Mouse (Mus musculus) splenic B cell, adult 2 months (primary cell): ENCODE data around the gene Draxin.
A peak's percentile ranks its signal among the peaks of the same experiment; 100 is the strongest.

Source experiments
- DNase-seq: peaks from one replicate; pipeline ENCODE4 v3.0.0-alpha.2; 2011; ENCODE audit warnings: low read depth, low spot score
- H3K27me3 ChIP-seq: 2 replicates; pipeline ENCODE4 v1.6.1; 2012; ENCODE audit warnings: mild to moderate bottlenecking, low read length, moderate library complexity, mixed read lengths; ENCODE audit not compliant: control insufficient read depth, poor library complexity, insufficient read depth, severe bottlenecking
- H3K36me3 ChIP-seq: 2 replicates; pipeline ENCODE4 v1.6.1; 2012; ENCODE audit warnings: mild to moderate bottlenecking, low read length, moderate library complexity, mixed read lengths; ENCODE audit not compliant: control insufficient read depth, poor library complexity, insufficient read depth, severe bottlenecking

The Draxin gene

GRCm38 (mm10) chr4:148089166-148089565 is 41.3 kb downstream of the Draxin start:
- no peak for DNase-seq
- H3K36me3 ChIP-seq: no peaks in the 10 kb centered on the region
- no peaks in the 10 kb centered on the region for H3K27me3 ChIP-seq

DNA sequence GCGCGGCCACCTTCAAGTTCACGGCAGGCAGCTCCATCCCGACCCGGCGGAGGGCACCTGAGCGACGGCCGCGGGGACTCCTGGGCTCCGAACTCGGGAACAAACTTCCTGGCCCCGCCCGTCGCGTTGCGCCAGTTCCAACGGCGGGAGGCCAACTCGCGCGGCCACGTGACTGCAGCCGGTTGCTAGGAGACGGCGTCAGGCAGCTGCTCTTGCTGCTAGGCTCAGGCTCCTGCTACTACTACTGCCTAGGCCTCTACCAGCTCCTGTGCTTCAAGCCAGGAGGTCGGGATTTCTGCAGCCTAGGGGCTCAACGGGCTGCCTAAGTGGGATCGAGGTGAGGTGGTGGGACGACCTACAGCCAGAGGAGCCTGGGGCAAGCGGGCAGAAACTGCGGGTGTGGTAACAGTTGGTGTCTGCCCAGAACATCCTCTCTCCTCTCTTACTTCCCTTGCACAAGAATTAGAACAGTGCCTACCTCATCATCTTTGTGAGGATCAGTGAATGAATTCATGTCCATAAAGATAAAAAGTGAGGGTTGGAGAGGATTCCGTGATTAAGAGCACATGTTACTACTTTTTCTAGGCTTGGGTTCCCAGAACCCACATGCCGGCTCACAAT is 42.5 kb downstream of the Draxin start, which contains the start of gene Agtrap:
Gene Agtrap, minus strand, starts transcription at position 125 of the 621 bp plus-strand sequence.
- Histone ChIP-seq H3K36me3 (no peaks in the 10 kb centered on the region), H3K27me3 (no peaks in the 10 kb centered on the region)
- peak; percentile 88 for DNase-seq

GRCm38 (mm10) chr4:148087091-148087906 is 43.2 kb downstream of the Draxin start:
- H3K27me3 ChIP-seq: no peaks in the 10 kb centered on the region
- H3K36me3 ChIP-seq: no peaks in the 10 kb centered on the region
- DNase-seq: no peak

DNA sequence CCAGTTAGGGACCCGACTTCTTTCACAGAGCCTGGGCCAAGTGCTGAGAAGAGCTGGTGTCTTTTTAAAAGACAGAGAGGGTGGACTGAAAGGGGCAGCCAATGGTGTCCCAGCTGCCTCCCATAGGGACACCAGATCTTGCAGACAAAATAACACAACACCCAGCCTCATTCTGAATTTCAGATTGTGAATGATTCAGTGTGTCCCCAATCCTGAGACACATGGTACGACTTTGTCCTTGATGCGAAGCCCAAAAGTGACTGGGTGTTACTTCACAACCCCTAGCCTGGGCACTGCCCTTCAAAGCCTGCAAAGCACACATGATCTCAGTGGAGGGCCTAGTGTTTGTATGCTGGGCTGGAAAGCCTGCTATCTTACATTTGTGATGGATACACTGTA is 44.6 kb downstream of the Draxin start:
- DNase-seq: no peak
- no peaks in the 10 kb centered on the region for H3K36me3 ChIP-seq
- no peaks in the 10 kb centered on the region for H3K27me3 ChIP-seq

- DNase-seq: no peak
These were observed 45.2 kb downstream of the Draxin start for GRCm38 (mm10) chr4:148085131-148085906.

GRCm38 (mm10) chr4:148084261-148084714 is 46.2 kb downstream of the Draxin start:
- no peaks in the 10 kb centered on the region for H3K27me3 ChIP-seq
- H3K36me3 ChIP-seq: peaks cover 2% of the 10 kb centered on the region
- no peak for DNase-seq

More at GRCm38 (mm10) chr4:148085131-148085906, 45.2 kb downstream of the Draxin start:
- H3K27me3 ChIP-seq: no peaks in the 10 kb centered on the region
- no peaks in the 10 kb centered on the region for H3K36me3 ChIP-seq

DNA sequence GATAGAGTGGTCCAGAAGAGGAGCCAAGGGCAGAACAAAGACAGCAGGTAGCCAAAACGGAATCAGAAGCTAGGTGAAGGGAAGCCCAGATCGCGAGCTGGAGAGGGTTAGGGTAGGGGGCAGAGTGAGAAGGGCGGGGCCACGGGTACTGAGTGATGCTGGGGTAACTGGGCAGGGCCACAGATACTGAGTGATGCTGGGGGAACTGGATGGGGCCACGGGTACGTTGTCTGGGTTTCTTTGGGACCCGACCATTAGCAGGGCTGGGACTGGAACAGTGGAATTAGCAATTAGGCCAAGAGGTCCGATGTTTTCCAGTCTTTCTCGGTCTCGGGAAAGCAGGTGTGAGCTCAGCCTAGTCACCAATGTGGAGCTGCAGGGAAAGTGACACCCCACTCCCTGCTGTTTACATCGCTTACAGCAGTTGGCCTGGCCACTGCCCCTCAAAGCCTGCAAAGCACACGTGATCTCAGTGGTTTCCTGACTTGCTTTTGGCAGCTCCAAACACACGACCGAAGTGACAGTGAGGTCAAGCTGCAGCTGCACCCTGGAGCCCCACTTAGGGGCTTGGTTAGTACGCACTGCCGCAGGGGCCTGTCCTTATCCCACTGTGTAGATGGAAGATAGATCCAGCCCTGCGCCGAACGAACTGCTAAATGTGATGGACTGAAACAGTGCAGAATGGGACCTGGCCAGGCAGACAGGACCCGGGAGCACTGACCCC is 47.2 kb downstream of the Draxin start:
- no peak for DNase-seq
- H3K36me3 ChIP-seq: peaks cover 2% of the 10 kb centered on the region
- no peaks in the 10 kb centered on the region for H3K27me3 ChIP-seq

GRCm38 (mm10) chr4:148082257-148083044 is 48.0 kb downstream of the Draxin start:
- Histone ChIP-seq H3K36me3 (peaks cover 2% of the 10 kb centered on the region), H3K27me3 (no peaks in the 10 kb centered on the region)
- DNase-seq: peak; percentile 73

DNA sequence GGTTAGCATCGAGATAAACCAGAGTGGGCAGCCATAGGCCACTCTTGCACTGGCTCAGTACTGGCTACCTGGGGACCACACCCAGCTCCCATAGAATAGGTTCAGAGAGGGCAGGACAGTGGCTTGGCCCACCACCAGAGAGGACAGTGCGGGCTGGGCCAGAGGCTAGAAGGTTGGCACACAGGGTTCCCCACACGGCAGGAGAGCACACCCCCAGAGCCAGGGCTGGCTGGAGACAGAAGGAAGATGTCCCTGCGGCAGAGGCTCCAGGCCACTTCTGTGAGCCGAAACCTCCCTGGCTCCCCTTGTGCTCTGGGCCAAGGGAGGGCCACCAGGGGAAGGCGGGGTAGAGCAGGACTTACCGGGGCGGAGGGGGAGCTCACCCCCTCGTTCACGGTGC is 49.3 kb downstream of the Draxin start:
- no peak for DNase-seq
- peaks cover 2% of the 10 kb centered on the region for H3K36me3 ChIP-seq
- H3K27me3 ChIP-seq: no peaks in the 10 kb centered on the region

GRCm38 (mm10) chr4:148080597-148080973 is 49.9 kb downstream of the Draxin start:
- Histone ChIP-seq H3K27me3 (no peaks in the 10 kb centered on the region), H3K36me3 (peaks cover 2% of the 10 kb centered on the region)
- no peak for DNase-seq

- DNase-seq: no peak
- H3K36me3 ChIP-seq: peaks cover 2% of the 10 kb centered on the region
- no peaks in the 10 kb centered on the region for H3K27me3 ChIP-seq
These were observed 50.4 kb downstream of the Draxin start for GRCm38 (mm10) chr4:148079944-148080596.

- peaks cover 2% of the 10 kb centered on the region for H3K36me3 ChIP-seq
- H3K27me3 ChIP-seq: no peaks in the 10 kb centered on the region
- DNase-seq: no peak
These were observed 51.3 kb downstream of the Draxin start for GRCm38 (mm10) chr4:148079212-148079611.

DNA sequence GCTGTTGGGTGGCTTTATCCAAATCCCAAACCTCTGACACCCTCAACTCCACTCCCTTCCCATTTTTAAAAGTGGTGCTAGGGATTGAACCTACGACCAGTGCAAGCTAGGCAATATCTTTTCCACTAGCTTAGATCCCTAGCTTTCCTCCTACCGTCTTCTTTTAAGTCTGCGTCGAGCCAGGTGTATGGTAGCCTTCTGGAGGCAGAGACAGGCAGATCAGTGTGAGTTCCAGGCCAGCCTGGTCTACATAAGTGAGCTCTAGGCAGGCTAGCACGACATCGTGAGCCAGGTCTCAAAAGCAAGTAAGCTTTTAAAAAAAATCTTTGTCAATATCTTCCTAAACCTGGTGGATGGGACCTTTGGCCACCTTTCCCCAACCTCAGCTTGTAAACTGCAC is 54.6 kb downstream of the Draxin start:
- DNase-seq: no peak
- Histone ChIP-seq H3K36me3 (peaks cover 2% of the 10 kb centered on the region), H3K27me3 (no peaks in the 10 kb centered on the region)
